8 mouse cellular contexts compared by ENCODE assay signal in the genomic region with DNA sequence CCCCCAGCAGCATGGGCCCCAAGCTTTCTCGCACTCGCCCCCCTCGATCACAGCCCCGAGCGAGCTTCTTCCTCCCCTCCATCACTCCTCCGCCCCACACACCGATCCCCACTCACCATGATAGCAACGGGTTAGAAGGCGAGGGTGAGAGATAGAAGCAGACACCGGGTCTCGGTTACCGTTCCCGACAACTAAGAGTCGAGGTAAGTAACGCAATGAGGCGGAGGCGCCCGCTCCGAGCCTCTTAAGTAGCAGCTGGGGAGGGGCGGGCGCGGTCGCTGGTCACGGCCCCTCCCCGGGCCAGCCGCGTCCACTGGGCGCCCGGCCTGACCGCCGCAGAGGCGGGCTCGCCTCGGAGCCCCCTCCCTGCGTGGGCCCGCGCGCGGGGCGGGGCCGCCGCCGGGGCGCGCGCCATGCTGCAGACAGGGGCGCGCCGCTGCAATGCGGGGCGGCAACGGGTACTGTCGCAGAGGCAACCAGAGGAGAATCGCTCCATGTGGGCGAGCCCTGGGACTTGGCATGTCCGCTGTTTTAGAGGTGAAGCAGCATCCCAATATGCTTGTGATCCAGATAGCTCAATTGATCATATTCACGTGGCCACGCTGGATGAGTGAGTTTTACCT. TPM values are rescaled to one million over a fixed set of nuclear protein-coding genes. Genes with fewer than 3 reads are reported as not detected.
DNase-seq lines count a peak whose midpoint lies in the region; ATAC-seq lines count a peak whose summit lies in the region.

Gene Tuba1b (minus strand): TSS at position 349 of the 623 bp plus-strand sequence.

- H3K27ac ChIP-seq in hindbrain, embryonic 10.5 days: peak within 1 kb of the TSS; percentile 96
- peak within 1 kb of the TSS; percentile 99 for H3K27ac ChIP-seq in lung, embryonic 16.5 days (ENCODE audit: low read length)

- peak within 1 kb of the TSS; percentile 68 for H3K4me3 ChIP-seq in hindbrain, embryonic 10.5 days
- peak within 1 kb of the TSS; percentile 78 for H3K4me3 ChIP-seq in lung, embryonic 16.5 days (ENCODE audit: low read length)

- H3K9me3 ChIP-seq in hindbrain, embryonic 10.5 days: no peaks in the 10 kb centered on the region
- no peaks in the 10 kb centered on the region for H3K9me3 ChIP-seq in lung, embryonic 16.5 days (ENCODE audit: control insufficient read depth, low read length)

- peaks cover 23% of the 10 kb centered on the region for H3K36me3 ChIP-seq in hindbrain, embryonic 10.5 days
- no peaks in the 10 kb centered on the region for H3K36me3 ChIP-seq in lung, embryonic 16.5 days (ENCODE audit: control insufficient read depth, insufficient read depth, low read length)

- WGBS in hindbrain, embryonic 10.5 days: under 1% methylated on average over 58 of the region's 58 CpGs
- under 1% methylated on average over 51 of the region's 58 CpGs for WGBS in lung, embryonic 16.5 days

- peak within 1 kb of the TSS; percentile 97 for H3K4me2 ChIP-seq in lung, embryonic 16.5 days (ENCODE audit: low read depth, low read length)

- H3K4me1 ChIP-seq in hindbrain, embryonic 10.5 days (replicated peaks): peaks cover 23% of the 10 kb centered on the region
- H3K4me1 ChIP-seq in lung, embryonic 16.5 days (replicated peaks; ENCODE audit: control insufficient read depth, insufficient read depth, low read length): peaks cover 16% of the 10 kb centered on the region

- H3K9ac ChIP-seq in lung, embryonic 16.5 days (ENCODE audit: low read length): peak within 1 kb of the TSS; percentile 96

- peak; percentile 97 for DNase-seq in Muller cell, postnatal 12 days (ENCODE audit: inconsistent ontology term)
- peak; percentile 94 for DNase-seq in cerebellum, adult 9-10 months
- DNase-seq in frontal cortex, adult 2 months (ENCODE audit: extremely low spot score in 1 of 2, low spot score in 1 of 2): peak; percentile 81 to 90
- DNase-seq in hindbrain, embryonic 10.5 days (ENCODE audit: low spot score): peak; percentile 89
- peak; percentile 95 for DNase-seq in layer of hippocampus, adult 9-11 months
- DNase-seq in ovary, adult 18-20 months (ENCODE audit: low spot score): peak; percentile 91
- DNase-seq in thymus, postnatal 0 days (ENCODE audit: low spot score): peak; percentile 88

- no peaks in the 10 kb centered on the region for H3K27me3 ChIP-seq in hindbrain, embryonic 10.5 days (ENCODE audit: insufficient read depth, poor library complexity, severe bottlenecking)
- no peaks in the 10 kb centered on the region for H3K27me3 ChIP-seq in lung, embryonic 16.5 days (ENCODE audit: control insufficient read depth, insufficient read depth, low read depth, low read length)

- peak; percentile 97 for ATAC-seq in lung, embryonic 16.5 days (ENCODE audit: low read depth)

RNA-seq across cellular contexts. Expression of gene Tuba1b, which starts in this region (rescaled TPM):
- polyA plus RNA-seq in frontal cortex, adult 2 months (2012; rRNA removed): 1,157 and 1,186 TPM in 2 replicates
- polyA plus RNA-seq in hindbrain, embryonic 10.5 days (2016; fragmentation: Nextera tagmentation; extraction: Ambion mirVana): 2,254 and 2,463 TPM in 2 replicates
- 1,812 and 1,892 TPM in 2 replicates for polyA plus RNA-seq in lung, embryonic 16.5 days (2015; fragmentation: Nextera tagmentation; extraction: Ambion mirVana)
- polyA plus RNA-seq in thymus, postnatal 0 days (2015; fragmentation: Nextera tagmentation; extraction: Ambion mirVana): 1,370 and 1,449 TPM in 2 replicates

Comparison
In these comparisons a context has a peak if more than half of its experiments do, and no peak if none do; other contexts are left out.
1. Peak in every context shown above with its lines: DNase-seq, ATAC-seq, H3K4me3 ChIP-seq and H3K27ac ChIP-seq.